Mouse (Mus musculus): ENCODE results near the gene Sestd1.

DNA sequence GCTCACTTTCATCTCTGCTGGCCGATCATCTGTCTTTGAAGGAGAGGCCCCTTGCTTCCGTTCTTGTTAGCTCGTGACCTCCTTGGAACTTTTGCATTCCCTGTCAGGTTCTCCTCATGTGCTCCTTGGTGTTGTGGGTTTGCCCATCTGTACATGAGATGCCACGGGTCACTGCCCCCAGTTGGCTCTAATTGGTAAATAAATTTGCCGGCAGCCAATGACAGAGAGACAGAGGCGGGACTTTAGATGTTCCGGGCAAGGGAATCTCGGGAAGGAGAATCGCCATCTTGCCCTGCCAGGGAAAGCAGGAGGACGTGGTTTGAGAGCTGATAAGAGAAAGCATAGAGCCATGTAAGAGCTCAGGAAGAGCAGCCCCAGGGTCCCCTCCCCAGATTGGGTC lies 33.5 kb upstream of the Sestd1 start:
- TF ChIP-seq POLR2AphosphoS2 (IDR thresholded peaks at IDR 0.05; ENCODE audit: insufficient read length, low read depth): no peak
- no peak for TF ChIP-seq POLR2A (IDR thresholded peaks at IDR 0.05; ENCODE audit: insufficient read length, low read depth)
- TF ChIP-seq MYOG (IDR thresholded peaks at IDR 0.05; ENCODE audit: control insufficient read depth in 1 of 3, insufficient read depth in 1 of 3, insufficient read length in 2 of 3, low read depth in 2 of 3): no peak
- TF ChIP-seq MAX (IDR thresholded peaks at IDR 0.05; ENCODE audit: low read depth): no peak
- no peak for TF ChIP-seq REST (IDR thresholded peaks at IDR 0.05; ENCODE audit: insufficient read depth, insufficient read length)
- no peak for TF ChIP-seq TCF12 (IDR thresholded peaks at IDR 0.05; ENCODE audit: insufficient read depth, poor library complexity, severe bottlenecking)
- TF ChIP-seq USF1 (IDR thresholded peaks at IDR 0.05; ENCODE audit: low read depth): no peak
- TF ChIP-seq MYOD1 (IDR thresholded peaks at IDR 0.05; ENCODE audit: control insufficient read depth in 1 of 3, insufficient read length in 2 of 3, low read depth in 2 of 3): no peak

All from myocyte (in vitro differentiated cells).